Mouse (Mus musculus): ENCODE data around the gene Adipor2.
"Not testable (repeated sequence)": the region's sequence is repeated elsewhere in the genome, so short reads cannot be mapped to it uniquely, and the experiment has no call there.

DNA sequence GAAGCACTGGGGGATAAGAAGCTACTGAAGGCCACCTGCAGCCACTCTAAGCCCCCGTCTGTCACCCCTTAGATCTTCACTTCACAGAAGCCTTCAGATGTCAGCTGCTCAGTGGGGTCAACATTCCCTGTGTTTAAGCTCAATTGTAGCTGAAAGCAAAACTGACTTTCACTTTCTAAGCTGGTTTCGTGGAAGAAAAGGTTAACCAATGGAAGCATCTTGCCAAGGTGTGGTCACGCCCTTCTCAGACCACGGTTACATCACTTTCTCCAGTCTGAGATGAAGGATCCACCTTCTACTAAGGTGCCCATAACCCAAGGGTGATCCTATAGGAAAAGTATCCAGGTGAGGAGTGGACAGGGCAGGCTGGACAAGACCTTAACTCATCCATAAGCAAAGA, 50.7 kb downstream of the Adipor2 start:
- not testable (repeated sequence) for TF ChIP-seq POLR2A (IDR thresholded peaks at IDR 0.05; ENCODE audit: borderline replicate concordance, insufficient read depth, low read length); CTCF (IDR thresholded peaks at IDR 0.05; ENCODE audit: borderline replicate concordance, insufficient read depth, low read depth, low read length)
